Mouse (Mus musculus) gastrocnemius, adult 2 months (tissue): ENCODE results near the gene Slc25a30. TPM values are rescaled to one million over a fixed set of nuclear protein-coding genes. Genes with fewer than 3 reads are reported as not detected.
"Not testable (repeated sequence)": the region's sequence is repeated elsewhere in the genome, so short reads cannot be mapped to it uniquely, and the experiment has no call there.

ENCODE experiments used
- DNase-seq: peaks from one replicate; pipeline ENCODE4 v3.0.0; 2022
- H3K27ac ChIP-seq: fragments of 200-600 bp; 2 replicates; pipeline ENCODE4 v1.8.1; 2022; ENCODE audit warnings: mild to moderate bottlenecking
- H3K4me3 ChIP-seq: fragments of 200-600 bp; 2 replicates; pipeline ENCODE4 v1.8.1; 2022; ENCODE audit warnings: mild to moderate bottlenecking, moderate library complexity
- CTCF ChIP-seq: fragments of 200-600 bp; IDR thresholded peaks from 2 replicates; pipeline ENCODE4 v1.8.1; 2022; ENCODE audit warnings: antibody characterized with exemption, mild to moderate bottlenecking, moderate library complexity
- intact Hi-C: fragments of 180-260 bp; cut with DNase I; formaldehyde crosslinking; loops from one replicate; pipeline ENCODE4 v1.15.1; 2025
- total RNA-seq, 2 experiments: library from RNA; stranded (reverse); gene quantifications; 2 replicates each; pipeline ENCODE4 v1.2.3; 2021

Slc25a30 gene
- total RNA-seq, 2 experiments from 2014 or later = 6.6 to 10.5 TPM

DNA sequence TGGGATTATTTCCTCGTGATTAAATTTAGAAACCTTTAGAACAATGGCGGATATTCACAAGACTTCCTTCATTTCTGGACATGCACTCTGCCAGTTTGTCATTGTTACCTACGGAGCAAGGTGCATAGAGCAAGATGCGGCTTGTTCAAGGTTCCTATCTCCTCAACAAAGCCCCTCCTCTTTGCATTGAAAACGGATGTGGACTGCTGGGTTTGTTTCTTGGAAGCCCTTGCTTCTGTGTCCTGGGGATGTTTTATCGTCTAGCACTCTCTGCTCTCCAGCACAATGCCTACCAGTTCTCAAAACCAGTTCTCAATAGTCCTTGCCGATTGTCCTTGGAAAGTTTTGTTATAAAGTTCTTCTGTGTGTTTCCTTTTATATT is 948 bp upstream of the Slc25a30 start:
- no peak for DNase-seq
- peak overlapping the region; percentile 95 for H3K27ac ChIP-seq
- TF ChIP-seq CTCF = no peak
- peak overlapping the region; percentile 93 for H3K4me3 ChIP-seq
- intact Hi-C loops = loop anchor here (1.0 kb wide), 1 partner anchor 42 kb away; no protein-coding TSS in a partner anchor

DNA sequence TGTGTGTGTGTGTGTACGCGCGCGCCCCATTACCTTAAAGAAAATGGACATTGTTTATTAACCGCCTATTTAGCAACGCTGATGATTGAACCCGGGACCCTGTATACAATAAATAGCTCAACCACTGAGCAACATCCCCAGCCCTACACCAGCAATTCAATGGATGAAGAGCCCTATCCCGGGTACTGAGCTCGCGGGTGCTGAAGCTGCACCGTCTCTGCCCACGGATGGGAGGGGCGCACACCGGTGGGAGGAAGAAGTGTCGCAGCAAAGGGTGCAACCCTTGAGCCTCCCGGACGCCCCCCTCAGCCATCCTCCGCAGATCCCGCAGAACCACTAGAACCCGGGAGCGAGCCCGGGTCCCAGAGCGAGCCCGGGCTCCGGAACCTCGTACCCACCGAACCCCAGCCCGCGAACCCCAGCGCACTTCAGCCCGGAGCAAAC is 391 bp downstream of the Slc25a30 start:
- TF ChIP-seq CTCF = no peak

GRCm38 (mm10) chr14:75779913-75780312 is 6.9 kb downstream of the Slc25a30 start:
- Histone ChIP-seq H3K27ac (no peak overlapping the region), H3K4me3 (no peak overlapping the region)
- intact Hi-C loops = no loop called here
- DNase-seq = no peak
- no peak for TF ChIP-seq CTCF

More for the DNA sequence above, 391 bp downstream of the Slc25a30 start:
- H3K4me3 ChIP-seq = peak overlapping the region; percentile 93
- intact Hi-C loops = no loop called here
- DNase-seq = no peak
- peak overlapping the region; percentile 95 for H3K27ac ChIP-seq

DNA sequence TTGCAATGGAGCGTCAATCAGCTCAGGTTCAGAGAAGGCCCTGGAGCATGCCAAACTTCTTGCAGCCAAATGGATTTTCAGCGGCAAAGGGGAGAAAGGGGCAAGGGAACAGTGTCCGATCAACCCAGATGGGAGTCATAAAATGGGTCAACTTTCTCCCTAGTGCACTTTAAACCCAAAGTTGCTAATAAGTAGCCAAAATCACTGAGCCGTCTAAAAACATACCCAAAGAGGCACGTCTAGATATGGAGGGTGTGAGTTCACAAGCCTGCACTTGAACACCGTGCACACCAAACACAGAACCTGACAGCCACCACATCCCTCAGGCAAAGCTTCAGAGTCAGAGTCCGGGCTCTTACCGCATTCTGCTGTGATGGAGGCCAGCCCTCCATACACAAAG is 10.2 kb downstream of the Slc25a30 start:
- DNase-seq = no peak
- intact Hi-C loops = no loop called here
- Histone ChIP-seq H3K4me3 (no peak overlapping the region), H3K27ac (no peak overlapping the region)
- TF ChIP-seq CTCF = no peak

DNA sequence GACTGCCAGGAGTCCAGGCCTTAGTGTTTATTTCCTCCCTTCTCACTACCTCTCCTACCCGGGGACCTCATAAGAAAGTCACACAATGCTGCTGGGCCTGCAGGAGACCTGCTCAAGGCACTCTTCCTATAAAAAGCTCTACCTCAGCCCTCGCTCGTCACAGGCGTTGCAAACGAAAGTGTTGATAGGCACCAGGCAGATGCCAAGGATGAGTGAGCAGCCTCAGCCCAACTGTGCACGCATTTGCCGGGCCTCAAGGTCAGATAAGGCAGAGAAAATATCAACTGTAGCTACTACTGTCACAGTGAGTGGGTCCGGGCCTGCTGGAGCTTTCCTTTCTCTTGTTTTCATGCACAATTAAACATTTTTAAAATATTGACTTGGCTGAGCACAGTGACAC is 13.4 kb downstream of the Slc25a30 start:
- Histone ChIP-seq H3K27ac (no peak overlapping the region), H3K4me3 (no peak overlapping the region)
- TF ChIP-seq CTCF = no peak
- intact Hi-C loops = no loop called here
- DNase-seq = no peak

GRCm38 (mm10) chr14:75772407-75772806 is 14.4 kb downstream of the Slc25a30 start:
- H3K4me3 ChIP-seq, H3K27ac ChIP-seq, intact Hi-C loops, DNase-seq: not testable (repeated sequence)

- H3K4me3 ChIP-seq = no peak overlapping the region
- intact Hi-C loops = no loop called here
Measured at GRCm38 (mm10) chr14:75771101-75771501, 15.7 kb downstream of the Slc25a30 start.

GRCm38 (mm10) chr14:75769334-75769733 is 17.5 kb downstream of the Slc25a30 start:
- no peak for DNase-seq
- intact Hi-C loops = no loop called here
- no peak overlapping the region for H3K27ac ChIP-seq
- no peak overlapping the region for H3K4me3 ChIP-seq
- TF ChIP-seq CTCF = no peak

More at GRCm38 (mm10) chr14:75771101-75771501, 15.7 kb downstream of the Slc25a30 start:
- DNase-seq = no peak
- no peak for TF ChIP-seq CTCF
- no peak overlapping the region for H3K27ac ChIP-seq

- H3K27ac ChIP-seq = no peak overlapping the region
- intact Hi-C loops = no loop called here
- no peak for DNase-seq
- H3K4me3 ChIP-seq = no peak overlapping the region
- TF ChIP-seq CTCF = no peak
Measured at GRCm38 (mm10) chr14:75768275-75768608, 18.6 kb downstream of the Slc25a30 start.

- H3K27ac ChIP-seq = no peak overlapping the region; the same call in 1 of the 2 replicates
- H3K4me3 ChIP-seq = peak overlapping the region; percentile 50
- DNase-seq = peak; percentile 72
- intact Hi-C loops = no loop called here
- TF ChIP-seq CTCF = peak; percentile 88
Measured at GRCm38 (mm10) chr14:75767492-75768274, 19.2 kb downstream of the Slc25a30 start.

DNA sequence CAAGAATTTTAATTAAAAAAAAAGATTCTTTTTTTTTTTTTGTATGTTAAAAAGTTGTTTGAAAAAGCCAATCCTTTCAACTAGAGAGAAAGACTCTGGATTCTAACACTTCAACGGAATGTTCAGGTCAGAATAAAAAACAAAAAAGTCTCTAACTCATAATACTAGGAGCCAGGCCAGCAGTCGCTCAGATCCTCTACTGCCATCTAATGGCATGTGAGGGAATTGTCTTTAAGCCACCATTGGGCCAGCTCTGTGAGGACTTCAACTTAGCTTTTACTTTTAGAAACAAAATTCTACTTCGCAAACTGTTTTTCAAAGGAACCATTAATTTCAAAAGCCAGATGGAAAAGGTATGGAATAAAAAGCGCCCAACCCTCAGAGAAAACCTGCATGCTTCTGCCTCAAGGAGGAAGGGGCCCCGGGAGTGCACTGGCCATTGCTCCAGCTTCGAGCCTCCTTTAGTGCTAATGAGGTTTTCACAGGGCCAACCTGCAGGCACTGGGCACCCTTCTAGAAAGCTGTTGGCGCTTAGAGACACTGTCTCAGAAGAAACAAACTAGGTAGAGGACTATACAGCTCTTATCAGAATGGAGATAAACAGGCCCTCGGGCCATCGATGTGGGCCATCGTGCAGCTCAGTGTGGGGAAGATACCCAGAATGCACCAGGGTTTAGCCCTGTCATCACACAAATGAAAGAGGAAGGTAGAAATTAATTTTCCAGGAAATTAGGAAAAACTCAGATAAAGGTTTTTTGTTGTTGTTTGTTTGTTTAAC is 25.6 kb downstream of the Slc25a30 start:
- intact Hi-C loops = no loop called here
- Histone ChIP-seq H3K27ac (no peak overlapping the region), H3K4me3 (no peak overlapping the region)
- TF ChIP-seq CTCF = peak; percentile 91
- DNase-seq = no peak

DNA sequence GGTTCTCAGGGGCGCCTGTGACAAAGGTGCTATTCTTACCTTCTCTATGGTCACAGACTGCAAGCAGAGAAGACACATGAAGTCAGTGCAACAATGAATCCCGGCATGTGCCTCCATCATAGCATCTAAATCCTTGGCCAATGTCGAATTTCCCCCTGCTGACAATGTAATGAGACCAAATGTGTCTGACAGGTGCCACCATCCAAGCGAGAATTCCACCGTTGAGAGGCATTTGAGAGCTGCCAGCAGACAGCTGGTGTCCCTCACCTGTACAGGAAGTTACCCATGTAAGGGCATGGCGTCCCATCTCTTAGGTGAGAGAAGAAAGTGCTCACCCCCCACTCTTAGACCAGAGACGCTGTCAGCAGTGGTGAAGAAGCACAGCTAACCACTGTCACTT is 28.4 kb downstream of the Slc25a30 start:
- Histone ChIP-seq H3K27ac (no peak overlapping the region), H3K4me3 (no peak overlapping the region)
- no peak for TF ChIP-seq CTCF
- intact Hi-C loops = no loop called here
- no peak for DNase-seq

DNA sequence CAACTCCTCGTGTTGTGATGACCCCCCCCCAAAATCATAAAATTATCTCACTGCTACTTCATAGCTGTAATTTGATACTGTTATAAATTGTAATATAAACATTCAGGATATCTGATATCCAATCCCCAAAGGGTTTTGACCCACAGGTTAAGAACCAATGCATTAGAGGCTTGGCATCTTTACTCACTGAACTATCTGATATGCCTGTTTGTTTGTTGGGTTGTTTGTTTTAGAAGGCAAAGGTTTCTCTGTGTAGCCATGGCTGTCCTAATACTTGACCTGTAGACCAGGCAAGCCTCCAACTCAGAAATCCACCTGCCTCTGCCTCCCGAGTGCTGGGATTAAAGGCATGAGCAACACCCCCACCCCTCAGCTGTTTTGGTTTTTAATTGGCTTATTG is 29.0 kb downstream of the Slc25a30 start:
- DNase-seq = no peak
- Histone ChIP-seq H3K4me3 (no peak overlapping the region), H3K27ac (no peak overlapping the region)
- no peak for TF ChIP-seq CTCF
- intact Hi-C loops = no loop called here

- TF ChIP-seq CTCF = no peak
- no peak overlapping the region for H3K27ac ChIP-seq
- no peak overlapping the region for H3K4me3 ChIP-seq
- no peak for DNase-seq
- intact Hi-C loops = no loop called here
Measured at GRCm38 (mm10) chr14:75756971-75757370, 29.9 kb downstream of the Slc25a30 start.
